Mouse (Mus musculus) heart, embryonic 14.5 days (tissue): ENCODE results near the gene Fdx1l. TPM values are rescaled to one million over a fixed set of nuclear protein-coding genes. Genes with fewer than 3 reads are reported as not detected.
A peak's percentile ranks its signal among the peaks of the same experiment; 100 is the strongest.

ENCODE experiments used
- ATAC-seq: fragments of 200-750 bp; cut with Nextera tagmentation; 2 replicates; pipeline ENCODE4 v1.8.0; 2017; ENCODE audit warnings: low read depth, moderate TSS enrichment; ENCODE audit not compliant: insufficient number of reproducible peaks, insufficient read depth, low FRiP score
- H3K27ac ChIP-seq, 2 experiments: fragments of 200-500 bp in 1 of 2; fragments of 300-500 bp in 1 of 2; sonication (generic) in 1 of 2; replicated peaks in 1 of 2; 2 replicates each; pipeline ENCODE4 v1.5.1; 2012 to 2014; ENCODE audit warnings: low read depth in 2 of 2, low read length in 2 of 2, control low read depth in 1 of 2, mild to moderate bottlenecking in 1 of 2, mixed read lengths in 1 of 2; ENCODE audit not compliant: control insufficient read depth in 1 of 2, insufficient read depth in 1 of 2
- H3K27me3 ChIP-seq: fragments of 300-500 bp; sonication (generic); 2 replicates; pipeline ENCODE4 v1.6.1; 2014; ENCODE audit warnings: mild to moderate bottlenecking, low read length, control low read depth; ENCODE audit not compliant: control insufficient read depth, insufficient read depth
- H3K36me3 ChIP-seq: fragments of 300-500 bp; sonication (generic); 2 replicates; pipeline ENCODE4 v1.6.1; 2014; ENCODE audit warnings: mild to moderate bottlenecking, control low read depth, low read length, mixed read lengths; ENCODE audit not compliant: control insufficient read depth, insufficient read depth
- H3K4me1 ChIP-seq, 2 experiments: fragments of 200-500 bp in 1 of 2; fragments of 300-500 bp in 1 of 2; sonication (generic) in 1 of 2; 2 replicates each; pipeline ENCODE4 v1.6.1; 2012 to 2014; ENCODE audit warnings: low read length in 2 of 2, control low read depth in 1 of 2, mixed read lengths in 1 of 2; ENCODE audit not compliant: control insufficient read depth in 2 of 2, insufficient read depth in 2 of 2
- H3K4me2 ChIP-seq: fragments of 300-500 bp; sonication (generic); 2 replicates; pipeline ENCODE4 v1.6.1; 2014; ENCODE audit warnings: mild to moderate bottlenecking, low read length
- H3K4me3 ChIP-seq, 2 experiments: fragments of 200-500 bp in 1 of 2; fragments of 300-500 bp in 1 of 2; sonication (generic) in 1 of 2; 2 replicates each; pipeline ENCODE4 v1.5.1; 2012 to 2014; ENCODE audit warnings: low read length in 2 of 2, mild to moderate bottlenecking in 2 of 2, control low read depth in 1 of 2, low read depth in 1 of 2, moderate library complexity in 1 of 2; ENCODE audit not compliant: control insufficient read depth in 1 of 2, insufficient read depth in 1 of 2
- H3K9ac ChIP-seq: fragments of 300-500 bp; sonication (generic); 2 replicates; pipeline ENCODE4 v1.6.1; 2014; ENCODE audit warnings: mild to moderate bottlenecking, low read length
- H3K9me3 ChIP-seq: fragments of 300-500 bp; sonication (generic); 2 replicates; pipeline ENCODE4 v1.6.1; 2016; ENCODE audit warnings: low read length, control low read depth; ENCODE audit not compliant: control insufficient read depth
- WGBS: fragments of 180-500 bp; shearing (Covaris S2); extraction: QIAGEN DNeasy Blood & Tissue Kit; methylation state at CpG from one replicate; pipeline ENCODE4 v1.1.7; 2014; 5-methylcytosine and 5-hydroxymethylcytosine counted together
- polyA plus RNA-seq: library from polyadenylated mRNA; unstranded; fragments of >200 nt; fragmentation: Nextera tagmentation; extraction: Ambion mirVana; gene quantifications from 2 replicates; pipeline ENCODE4 v1.2.1, GENCODE M21; 2014

The Fdx1l gene
- polyA plus RNA-seq, 1 experiment from 2014 or later: 50.8 TPM

DNA sequence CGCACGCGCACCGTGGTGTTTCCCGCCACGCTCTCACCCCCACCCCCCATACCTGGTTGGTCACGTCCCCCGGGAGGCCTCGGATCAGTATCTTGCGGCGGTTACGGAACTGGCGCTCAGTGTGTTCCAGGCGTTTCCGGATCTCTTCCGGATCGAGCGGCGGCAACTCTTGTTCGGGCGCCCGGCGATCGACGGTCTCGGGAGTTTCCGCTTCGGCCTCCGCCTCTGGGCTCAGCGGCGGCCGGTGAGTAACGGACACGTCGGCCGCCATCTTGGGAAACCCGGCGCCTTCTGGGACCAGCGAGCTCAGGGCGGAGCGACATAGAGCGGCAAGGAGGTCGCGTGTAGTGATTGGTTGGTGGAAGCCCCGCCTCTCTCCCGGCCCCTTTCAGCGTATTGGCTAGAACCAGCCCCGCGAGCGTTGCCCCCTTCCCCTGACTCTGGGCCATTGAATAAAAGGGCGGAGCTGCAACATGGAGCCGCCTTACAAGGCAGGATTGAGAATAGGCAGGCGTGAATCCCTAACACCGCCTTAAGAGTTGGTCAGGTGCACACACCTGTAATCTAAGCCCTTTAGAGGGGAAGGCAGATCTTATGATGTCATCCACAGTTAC, 18.4 kb upstream of the Fdx1l start, which contains the start of the genes Gm38431 and Raver1:
TSS of gene Gm38431 (minus strand) at position 291 of the 614 bp plus-strand sequence.
TSS of gene Raver1 (minus strand) at position 302 of the 614 bp plus-strand sequence.
- H3K27me3 ChIP-seq: no peaks in the 10 kb centered on the region
- peaks cover 42% of the 10 kb centered on the region for H3K36me3 ChIP-seq
- H3K27ac ChIP-seq: peak within 1 kb of the TSS; percentile 88 to 92
- H3K4me3 ChIP-seq: peak within 1 kb of the TSS; percentile 84 to 85
- H3K4me2 ChIP-seq: peak within 1 kb of the TSS; percentile 90
- under 1% methylated on average over 54 of the region's 54 CpGs for WGBS
- ATAC-seq: peak; percentile 98
- peak within 1 kb of the TSS; percentile 87 for H3K9ac ChIP-seq
- no peaks in the 10 kb centered on the region for H3K9me3 ChIP-seq
- peaks cover 6 to 24% of the 10 kb centered on the region in 2 experiments for H3K4me1 ChIP-seq

DNA sequence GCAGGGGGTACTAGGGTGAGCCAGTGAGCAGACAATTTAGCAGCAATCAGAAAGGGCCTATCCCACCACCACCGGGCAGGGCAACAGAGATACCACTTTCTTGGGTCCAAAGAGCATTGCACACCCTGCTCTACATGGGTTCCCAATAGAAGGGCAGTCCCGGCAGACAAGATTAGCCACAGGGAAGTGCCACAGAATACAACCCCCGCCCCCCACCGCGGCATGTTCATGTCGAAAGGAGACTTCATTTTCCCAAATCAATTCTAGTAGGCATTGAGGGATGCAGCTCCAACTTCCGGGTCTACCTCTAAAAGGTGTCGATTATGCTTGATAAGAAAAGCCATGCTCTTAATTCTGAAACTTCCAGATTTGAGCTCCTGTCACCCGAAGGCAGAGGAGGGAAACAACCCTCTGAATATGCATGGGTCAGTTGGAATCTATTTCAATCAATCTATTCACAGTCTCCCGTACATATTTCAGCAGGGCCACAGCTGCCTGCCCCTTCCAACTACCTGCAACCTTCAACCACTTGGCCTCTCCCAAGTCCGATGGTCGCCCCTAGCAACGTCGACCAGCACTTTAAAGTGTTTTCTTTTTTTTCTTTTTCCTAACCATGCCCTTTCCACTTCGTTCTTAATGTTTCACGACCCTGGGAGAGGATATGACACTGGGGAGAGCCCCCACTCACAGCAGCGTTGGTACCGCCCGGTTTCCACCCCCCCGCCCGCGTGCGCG, 17.7 kb upstream of the Fdx1l start:
- Histone ChIP-seq H3K27me3 (no peaks in the 10 kb centered on the region), H3K4me1 (peaks cover 6 to 24% of the 10 kb centered on the region in 2 experiments), H3K36me3 (peaks cover 49% of the 10 kb centered on the region), H3K27ac (peak overlapping the region; percentile 88 to 92; a peak in 3 of 4 replicates), H3K9me3 (no peaks in the 10 kb centered on the region), H3K4me2 (peak overlapping the region; percentile 90), H3K4me3 (peak overlapping the region; percentile 84 to 85), H3K9ac (peak overlapping the region; percentile 87)
- WGBS: 3% methylated on average over 24 of the region's 24 CpGs
- ATAC-seq: no peak

DNA sequence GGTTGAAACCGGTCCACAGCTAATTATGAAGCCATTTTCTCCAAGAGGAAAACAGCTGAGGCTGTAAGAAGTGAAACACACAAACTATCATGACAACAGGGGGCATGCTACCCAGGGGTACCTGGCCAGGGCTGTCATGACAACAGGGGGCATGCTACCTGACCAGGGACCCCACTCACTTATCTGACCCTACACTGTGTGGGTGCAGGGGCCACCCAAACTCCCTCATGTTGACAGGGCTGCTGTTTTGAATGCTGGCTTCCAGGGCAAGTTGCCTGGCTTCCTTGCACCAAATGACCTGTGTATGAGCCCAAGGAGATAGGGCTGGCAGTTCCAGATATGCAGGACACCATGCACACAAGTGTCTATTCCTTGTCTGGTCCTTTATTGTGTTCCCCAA, 17.1 kb upstream of the Fdx1l start:
- peak overlapping the region; percentile 87 for H3K9ac ChIP-seq
- H3K4me1 ChIP-seq: peaks cover 6 to 24% of the 10 kb centered on the region in 2 experiments
- H3K27ac ChIP-seq: 0 out of 4 replicates have a peak overlapping the region, but pooled peaks of 1 of the 2 experiments have one; percentile 92
- 81% methylated on average over 1 of the region's 1 CpGs for WGBS
- H3K27me3 ChIP-seq: no peaks in the 10 kb centered on the region
- H3K4me3 ChIP-seq: peak overlapping the region; percentile 84 to 85
- ATAC-seq: no peak
- H3K9me3 ChIP-seq: no peaks in the 10 kb centered on the region
- H3K36me3 ChIP-seq: peaks cover 55% of the 10 kb centered on the region
- peak overlapping the region; percentile 90 for H3K4me2 ChIP-seq

DNA sequence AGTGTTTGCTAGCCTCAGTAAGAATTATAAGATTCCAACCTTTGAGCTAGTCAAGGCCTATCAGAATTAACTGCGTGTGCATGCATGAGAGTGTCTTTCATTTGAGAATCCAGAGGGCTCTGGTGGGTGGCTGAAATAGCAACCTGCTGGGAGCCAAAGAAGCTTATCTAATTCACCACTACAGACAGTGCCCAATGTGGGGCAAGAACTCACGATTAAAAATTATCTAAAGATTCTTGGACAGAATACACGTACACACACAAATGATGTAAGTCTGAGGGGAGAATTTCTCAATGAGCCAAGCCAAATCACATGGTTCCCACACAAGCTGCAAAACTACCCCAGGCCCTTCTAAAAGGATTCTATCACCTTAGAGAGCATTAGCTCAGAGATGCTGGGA, 9.9 kb upstream of the Fdx1l start:
- Histone ChIP-seq H3K4me3 (no peak overlapping the region), H3K4me2 (no peak overlapping the region), H3K36me3 (peaks cover 97% of the 10 kb centered on the region), H3K9ac (no peak overlapping the region), H3K9me3 (no peaks in the 10 kb centered on the region), H3K27ac (no peak overlapping the region), H3K4me1 (0 out of 4 replicates have a peak, but pooled peaks cover 0 to 4% of the 10 kb centered on the region in 2 experiments), H3K27me3 (no peaks in the 10 kb centered on the region)
- 47% methylated on average over 3 of the region's 3 CpGs for WGBS
- ATAC-seq: no peak

DNA sequence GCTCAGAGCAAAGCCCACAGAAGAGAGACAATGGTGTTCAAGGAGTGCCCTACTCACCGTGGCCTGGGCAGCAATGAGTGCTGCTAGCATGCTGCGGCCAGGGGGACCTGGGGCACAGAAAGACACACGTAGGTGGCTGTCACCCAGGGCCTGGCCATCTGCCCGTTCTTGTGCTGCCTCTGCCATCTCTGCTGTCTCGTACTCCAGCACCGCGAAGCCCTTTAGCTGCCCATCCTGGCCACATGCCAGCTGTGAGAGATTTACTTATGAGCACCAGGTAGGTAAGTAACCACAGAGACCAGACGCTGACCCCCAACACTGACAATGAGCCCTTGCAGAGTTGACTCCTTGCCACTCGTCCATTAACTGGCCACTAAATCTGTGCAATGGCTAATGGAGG, 7.7 kb upstream of the Fdx1l start:
- no peak overlapping the region for H3K9ac ChIP-seq
- H3K4me1 ChIP-seq: 0 out of 4 replicates have a peak, but pooled peaks cover 0 to 4% of the 10 kb centered on the region in 2 experiments
- WGBS: 80% methylated on average over 9 of the region's 9 CpGs

DNA sequence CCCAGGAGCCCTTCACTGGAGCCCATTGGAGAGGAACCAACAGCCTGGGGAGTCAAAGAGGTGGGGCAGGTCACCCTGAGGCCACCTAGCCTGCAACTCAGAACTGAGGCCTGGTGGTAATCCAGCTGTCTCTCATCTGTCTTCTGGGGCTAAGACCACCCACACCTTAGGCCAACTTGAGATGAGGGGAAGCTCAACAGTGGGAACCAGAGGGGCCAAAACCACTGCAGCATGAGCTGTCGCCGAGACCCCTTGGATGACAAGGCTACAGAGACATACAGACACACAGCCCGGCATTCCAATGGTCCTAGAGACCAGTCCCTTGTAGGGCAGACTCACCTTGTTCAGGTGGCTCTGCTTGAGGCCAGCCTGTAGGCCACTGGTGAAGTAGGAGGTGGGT, 2.2 kb upstream of the Fdx1l start:
- ATAC-seq: no peak
- Histone ChIP-seq H3K27me3 (no peaks in the 10 kb centered on the region), H3K9ac (no peak overlapping the region), H3K9me3 (no peaks in the 10 kb centered on the region), H3K4me2 (no peak overlapping the region), H3K4me1 (peaks cover 0 to 12% of the 10 kb centered on the region in 2 experiments; a peak in 2 of 4 replicates), H3K27ac (no peak overlapping the region), H3K36me3 (peaks cover 72% of the 10 kb centered on the region), H3K4me3 (no peak overlapping the region)
- WGBS: 72% methylated on average over 3 of the region's 3 CpGs

More for the DNA sequence above, 7.7 kb upstream of the Fdx1l start:
- Histone ChIP-seq H3K4me3 (no peak overlapping the region), H3K36me3 (peaks cover 97% of the 10 kb centered on the region), H3K27ac (no peak overlapping the region), H3K9me3 (no peaks in the 10 kb centered on the region), H3K27me3 (no peaks in the 10 kb centered on the region), H3K4me2 (no peak overlapping the region)
- ATAC-seq: no peak

DNA sequence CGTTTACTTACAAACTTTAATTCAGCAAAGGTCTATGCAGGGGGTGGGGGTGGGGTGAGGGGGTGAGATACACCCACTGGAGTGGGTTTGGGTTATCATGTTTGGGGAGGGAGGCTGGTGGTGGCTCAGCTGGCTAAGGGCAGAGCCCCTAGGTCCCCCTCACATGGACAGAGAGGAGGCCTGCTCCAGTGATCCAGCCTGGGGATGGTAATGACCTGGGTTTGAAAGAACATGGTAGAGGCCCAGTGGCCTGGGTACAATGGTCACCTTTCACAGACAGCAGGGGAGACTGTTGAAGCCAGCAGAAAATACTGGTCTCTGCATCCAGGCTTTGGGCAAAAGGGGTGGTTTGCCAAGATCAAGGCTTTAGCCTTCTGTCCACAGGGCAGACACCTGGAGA, 759 bp upstream of the Fdx1l start:
- Histone ChIP-seq H3K9ac (no peak overlapping the region), H3K4me1 (peaks cover 0 to 12% of the 10 kb centered on the region in 2 experiments; a peak in 2 of 4 replicates), H3K4me2 (no peak overlapping the region), H3K9me3 (no peaks in the 10 kb centered on the region), H3K27ac (peak overlapping the region in 1 of 2 experiments; percentile 46; a peak in 1 of 4 replicates), H3K27me3 (no peaks in the 10 kb centered on the region), H3K4me3 (no peak overlapping the region), H3K36me3 (peaks cover 66% of the 10 kb centered on the region)
- ATAC-seq: no peak
- 83% methylated on average over 1 of the region's 1 CpGs for WGBS
